Mouse (Mus musculus) testis, adult 2 months (tissue): ENCODE data around the gene Adat3. TPM values are rescaled to one million over a fixed set of nuclear protein-coding genes. Genes with fewer than 3 reads are reported as not detected.
A peak's percentile ranks its signal among the peaks of the same experiment; 100 is the strongest.
"Not testable (repeated sequence)": the region's sequence is repeated elsewhere in the genome, so short reads cannot be mapped to it uniquely, and the experiment has no call there.

Source experiments
- H3K27ac ChIP-seq: fragments of 200-500 bp; 2 replicates; pipeline ENCODE4 v1.5.1; 2012; ENCODE audit warnings: low read depth, low read length; ENCODE audit not compliant: control insufficient read depth, insufficient read depth
- H3K27me3 ChIP-seq: fragments of 200-500 bp; 2 replicates; pipeline ENCODE4 v1.6.1; 2012; ENCODE audit warnings: mild to moderate bottlenecking, low read length, moderate library complexity; ENCODE audit not compliant: control insufficient read depth, insufficient read depth
- H3K36me3 ChIP-seq: fragments of 200-500 bp; 2 replicates; pipeline ENCODE4 v1.6.1; 2012; ENCODE audit warnings: mild to moderate bottlenecking, low read length; ENCODE audit not compliant: control insufficient read depth, insufficient read depth
- H3K4me1 ChIP-seq: fragments of 200-500 bp; 2 replicates; pipeline ENCODE4 v1.6.1; 2012; ENCODE audit warnings: low read length; ENCODE audit not compliant: control insufficient read depth, insufficient read depth
- H3K4me3 ChIP-seq: fragments of 200-500 bp; 2 replicates; pipeline ENCODE4 v1.5.1; 2012; ENCODE audit warnings: low read depth, mild to moderate bottlenecking, low read length, moderate library complexity, mixed read lengths; ENCODE audit not compliant: control insufficient read depth
- CTCF ChIP-seq: fragments of 200-500 bp; IDR thresholded peaks from 2 replicates; pipeline ENCODE4 v1.5.1; 2012; ENCODE audit warnings: low read depth, mild to moderate bottlenecking, inconsistent platforms, low read length, moderate library complexity; ENCODE audit not compliant: control insufficient read depth, insufficient read depth, insufficient replicate concordance
- POLR2A ChIP-seq: fragments of 200-500 bp; IDR thresholded peaks from 2 replicates; pipeline ENCODE4 v1.6.1; 2012; ENCODE audit warnings: low read depth, mild to moderate bottlenecking, inconsistent platforms, low read length, moderate library complexity; ENCODE audit not compliant: control insufficient read depth
- polyA plus RNA-seq: library from polyadenylated mRNA; depleted of rRNA; stranded (reverse); fragments of >200 nt; gene quantifications from 2 replicates; pipeline ENCODE4 v1.2.3, GENCODE M21; 2012

Gene Adat3
- polyA plus RNA-seq, 1 experiment: 46.6 TPM

- H3K27me3 ChIP-seq: no peaks in the 10 kb centered on the region
- H3K27ac ChIP-seq: peak overlapping the region; percentile 83
- peak overlapping the region; percentile 93 for H3K4me3 ChIP-seq
- peaks cover 30% of the 10 kb centered on the region for H3K4me1 ChIP-seq
- H3K36me3 ChIP-seq: no peaks in the 10 kb centered on the region
- TF ChIP-seq CTCF: no peak
- TF ChIP-seq POLR2A: no peak; the same call in 1 of the 2 replicates
These were observed 13.4 kb upstream of the Adat3 start for GRCm38 (mm10) chr10:80589127-80589878.

- Histone ChIP-seq H3K27ac (peak within 1 kb of the TSS; percentile 83), H3K4me3 (peak within 1 kb of the TSS; percentile 93), H3K4me1 (peaks cover 25% of the 10 kb centered on the region), H3K27me3 (no peaks in the 10 kb centered on the region), H3K36me3 (no peaks in the 10 kb centered on the region)
- TF ChIP-seq CTCF: no peak
- peak; percentile 92 for TF ChIP-seq POLR2A
These were observed 12.5 kb upstream of the Adat3 start, which contains the start of gene Abhd17a for GRCm38 (mm10) chr10:80589879-80590854. Gene Abhd17a, minus strand, starts transcription at chr10:80590341.

GRCm38 (mm10) chr10:80596318-80596717 lies 6.4 kb upstream of the Adat3 start:
- Histone ChIP-seq H3K36me3 (no peaks in the 10 kb centered on the region), H3K27me3 (no peaks in the 10 kb centered on the region), H3K4me3 (no peak overlapping the region), H3K27ac (no peak overlapping the region), H3K4me1 (peaks cover 2% of the 10 kb centered on the region; the same call in 1 of the 2 replicates)
- no peak for TF ChIP-seq CTCF
- TF ChIP-seq POLR2A: no peak

GRCm38 (mm10) chr10:80603364-80603763 lies 684 bp downstream of the Adat3 start:
- Histone ChIP-seq H3K36me3 (no peaks in the 10 kb centered on the region), H3K27ac (peak overlapping the region; percentile 98), H3K4me3 (peak overlapping the region; percentile 98), H3K4me1 (peaks cover 12% of the 10 kb centered on the region), H3K27me3 (no peaks in the 10 kb centered on the region)
- TF ChIP-seq POLR2A (no peak), CTCF (no peak)

- Histone ChIP-seq H3K4me1 (peaks cover 12% of the 10 kb centered on the region), H3K4me3 (peak overlapping the region; percentile 98), H3K27me3 (no peaks in the 10 kb centered on the region), H3K36me3 (no peaks in the 10 kb centered on the region; the same call in 1 of the 2 replicates), H3K27ac (no peak overlapping the region)
- TF ChIP-seq CTCF (no peak), POLR2A (no peak)
These were observed 1.4 kb downstream of the Adat3 start for GRCm38 (mm10) chr10:80604001-80604509.

GRCm38 (mm10) chr10:80604988-80605387 lies 2.3 kb downstream of the Adat3 start:
- Histone ChIP-seq H3K27me3 (no peaks in the 10 kb centered on the region), H3K36me3 (no peaks in the 10 kb centered on the region; the same call in 1 of the 2 replicates), H3K27ac (no peak overlapping the region), H3K4me1 (peaks cover 12% of the 10 kb centered on the region), H3K4me3 (no peak overlapping the region)
- no peak for TF ChIP-seq CTCF
- TF ChIP-seq POLR2A: no peak

GRCm38 (mm10) chr10:80605721-80606120 lies 3.0 kb downstream of the Adat3 start, which contains the start of gene Gm49322:
Gene Gm49322, plus strand, starts transcription at chr10:80606021.
- not testable (repeated sequence) for H3K4me3 ChIP-seq

More at GRCm38 (mm10) chr10:80605721-80606120, 3.0 kb downstream of the Adat3 start, which contains the start of gene Gm49322:
- not testable (repeated sequence) for H3K27me3 ChIP-seq, H3K36me3 ChIP-seq, H3K27ac ChIP-seq
- peaks cover 12% of the 10 kb centered on the region for H3K4me1 ChIP-seq
